Mouse (Mus musculus): ENCODE results near the gene Cntn5. TPM values are rescaled to one million over a fixed set of nuclear protein-coding genes. Genes with fewer than 3 reads are reported as not detected.

The Cntn5 gene
- total RNA-seq, 2 experiments from 2014 or later, result 22.0 to 22.9 TPM

DNA sequence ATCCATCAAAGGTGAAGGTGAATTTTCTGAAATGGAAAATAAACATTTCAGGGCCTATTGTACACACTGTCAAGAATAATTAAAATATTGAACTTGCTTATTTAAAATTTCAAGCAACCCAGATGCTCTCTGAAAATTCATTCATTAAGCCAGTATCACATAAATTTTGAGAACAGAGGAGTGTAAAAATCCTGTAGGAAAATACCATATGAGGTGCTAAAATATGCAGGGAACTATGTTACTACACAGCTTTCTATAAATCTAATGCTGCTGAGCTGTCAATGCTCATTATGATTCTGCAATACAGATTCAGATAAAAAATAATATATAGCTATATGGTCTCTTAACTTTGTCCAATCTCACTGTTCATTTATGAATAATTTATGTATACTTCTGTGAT is 1134.9 kb downstream of the Cntn5 start:
- no peak for DNase-seq (ENCODE audit: low spot score in 2 of 2)

DNA sequence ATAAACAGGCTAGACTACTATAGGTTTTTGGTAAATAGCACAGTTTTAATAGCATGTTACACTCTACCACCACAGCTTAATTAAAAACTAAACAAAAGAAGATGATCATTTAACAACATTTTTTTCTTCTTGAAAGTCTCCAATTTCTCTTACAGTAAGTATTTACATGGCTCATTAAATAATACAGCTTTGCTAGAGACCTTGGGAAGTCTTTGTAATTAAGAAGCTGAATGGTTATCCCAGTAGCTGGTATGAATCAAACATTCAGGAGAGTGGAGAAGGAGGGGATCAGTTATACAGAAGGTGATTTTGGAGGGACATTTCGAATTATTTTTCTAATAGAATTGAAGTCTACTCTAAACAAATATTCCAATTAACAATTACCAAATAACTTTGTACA is 1186.4 kb downstream of the Cntn5 start:
- no peak for DNase-seq (ENCODE audit: low spot score in 2 of 2)

DNA sequence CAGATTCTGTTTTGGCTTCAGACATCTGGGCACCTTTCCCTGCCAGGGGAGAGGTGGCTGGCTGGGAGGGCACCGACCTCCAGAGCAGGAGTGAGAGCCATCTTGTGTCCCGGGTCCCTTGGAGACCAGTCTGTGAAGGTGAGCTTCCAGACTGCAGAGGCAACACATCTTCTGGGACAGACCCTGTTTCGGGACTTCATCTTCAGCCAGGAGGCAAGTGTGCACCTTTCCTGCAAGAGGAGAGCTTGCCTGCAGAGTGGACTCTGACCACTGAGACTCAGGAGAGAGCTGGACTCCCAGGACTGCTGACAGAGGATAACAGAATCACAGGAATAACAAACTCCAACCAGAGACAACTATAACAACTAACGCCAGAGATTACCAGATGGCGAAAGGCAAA is 1195.9 kb downstream of the Cntn5 start:
- DNase-seq (ENCODE audit: low spot score in 2 of 2), result no peak

DNA sequence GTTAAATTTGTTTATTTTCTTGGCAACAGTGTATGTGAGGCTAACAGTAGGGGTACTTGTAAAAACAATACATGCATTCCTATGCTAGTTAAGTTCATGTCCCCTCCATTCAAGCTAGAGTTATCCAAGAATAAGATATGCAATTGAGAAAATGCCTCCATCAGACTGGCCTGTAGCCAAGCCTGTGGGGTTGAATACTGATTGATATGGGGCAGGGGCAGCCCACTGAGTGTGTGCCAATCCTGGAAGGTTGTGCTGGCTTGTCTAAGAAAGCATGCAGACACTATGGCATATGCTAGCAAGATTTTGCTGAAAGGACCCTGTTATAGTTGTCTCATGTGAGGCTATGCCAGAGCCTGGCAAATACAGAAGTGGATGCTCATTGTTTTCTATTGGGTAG is 1196.8 kb downstream of the Cntn5 start:
- DNase-seq (ENCODE audit: low spot score in 2 of 2), result no peak

DNA sequence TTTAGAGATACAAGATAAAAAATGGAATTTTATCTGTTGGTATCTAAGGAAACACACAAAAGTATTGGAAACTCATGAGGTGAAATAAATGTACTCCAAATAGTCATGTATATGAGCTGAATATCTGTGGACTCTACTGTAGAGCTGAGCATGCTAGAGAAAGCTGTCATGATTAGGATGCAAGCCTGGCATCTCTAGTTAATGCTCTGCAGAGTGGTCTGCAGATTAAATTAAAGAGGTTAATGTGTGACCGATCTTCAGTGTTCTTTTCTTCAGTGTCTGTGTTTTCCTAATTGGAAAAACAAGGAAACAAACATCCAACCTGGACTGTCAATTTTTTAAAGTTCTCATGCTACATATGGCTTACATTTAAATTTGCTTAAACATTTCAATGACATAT is 1199.4 kb downstream of the Cntn5 start:
- DNase-seq (ENCODE audit: low spot score in 2 of 2), result no peak

DNA sequence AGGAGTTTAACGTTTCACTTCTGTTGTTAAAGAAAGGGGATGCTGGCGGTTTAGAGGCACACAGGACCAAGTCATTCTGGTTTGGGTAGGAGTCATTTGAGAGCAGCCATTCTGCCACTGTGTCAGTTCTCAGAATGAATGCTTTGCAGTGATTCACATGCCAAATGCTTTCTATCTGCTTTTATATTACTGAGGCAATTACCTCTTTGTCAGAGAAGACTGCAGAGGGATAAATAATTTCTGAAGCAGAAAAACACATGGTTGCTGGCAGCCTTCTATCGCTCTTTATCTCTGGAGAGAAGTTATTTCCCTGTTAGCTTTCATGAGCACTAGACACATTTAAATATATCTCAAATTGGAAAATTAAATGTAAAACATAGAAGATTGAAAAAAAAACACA is 1207.9 kb downstream of the Cntn5 start:
- no peak for DNase-seq (ENCODE audit: low spot score in 2 of 2)

DNA sequence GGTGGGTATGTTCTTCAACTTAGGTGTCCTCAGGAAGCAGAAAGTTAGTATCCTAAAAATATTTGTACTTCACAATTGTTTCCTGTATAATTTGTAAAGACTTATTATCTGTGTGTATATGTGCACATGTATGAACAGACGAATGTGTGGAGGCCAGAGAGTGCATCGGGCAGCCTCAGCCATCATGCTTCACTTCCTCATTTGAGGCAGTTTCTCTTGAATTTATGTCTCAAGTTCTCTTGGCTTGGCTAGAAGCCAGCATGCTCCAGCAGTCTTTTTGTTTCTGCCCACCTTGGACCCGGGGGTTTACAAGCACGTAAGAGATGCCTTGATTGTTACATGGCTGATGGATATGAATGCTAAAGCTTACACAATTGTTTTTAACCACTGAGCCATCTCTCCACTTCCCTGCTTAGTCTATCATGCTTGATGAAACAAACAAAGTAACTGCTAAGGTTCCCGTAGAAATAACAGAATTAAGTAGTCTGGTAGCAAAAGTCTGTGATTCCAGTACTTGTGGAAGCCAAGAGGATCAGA is 1222.2 kb downstream of the Cntn5 start:
- no peak for DNase-seq (ENCODE audit: low spot score in 2 of 2)

DNA sequence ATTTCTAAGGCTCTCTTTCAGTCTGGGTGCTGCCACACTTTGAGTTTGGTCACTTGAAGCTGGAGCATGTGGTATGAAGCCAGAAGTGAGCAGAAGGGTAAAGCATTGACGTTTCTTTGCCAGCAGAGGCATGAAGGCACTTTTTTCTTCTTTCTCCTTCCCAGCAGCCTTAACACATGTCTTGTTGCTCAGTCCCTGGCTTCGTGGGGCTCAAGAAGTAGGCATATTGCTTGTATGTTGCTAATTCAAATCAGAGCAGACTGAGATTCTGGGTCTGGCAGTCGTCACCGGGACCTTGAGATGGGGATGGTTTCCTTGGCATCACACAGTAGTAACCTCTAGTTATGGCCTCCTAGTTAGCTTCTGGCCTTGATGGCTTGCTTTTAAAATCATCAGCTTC is 1228.5 kb downstream of the Cntn5 start:
- no peak for DNase-seq (ENCODE audit: low spot score in 2 of 2)

DNA sequence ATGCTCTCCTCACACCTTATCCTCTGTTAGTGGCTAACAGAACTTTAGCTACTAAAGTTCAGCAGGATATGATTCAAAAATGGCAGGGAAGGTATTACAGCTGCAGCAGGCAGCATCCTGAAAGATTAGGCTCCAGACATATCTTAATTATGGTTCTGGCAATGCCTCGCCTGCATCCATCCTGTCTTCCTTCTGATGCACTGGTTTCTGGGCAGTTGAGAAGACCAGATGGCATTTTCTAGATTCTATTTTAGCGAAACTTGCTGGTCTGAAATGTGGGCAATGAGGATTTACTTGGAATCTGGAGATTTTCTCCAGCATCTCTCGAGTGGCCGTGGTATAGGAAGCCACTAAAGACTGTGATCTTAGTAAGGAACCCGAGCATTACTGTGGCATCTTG is 1230.0 kb downstream of the Cntn5 start:
- DNase-seq (ENCODE audit: low spot score in 2 of 2), result peak; percentile 1 to 14

DNA sequence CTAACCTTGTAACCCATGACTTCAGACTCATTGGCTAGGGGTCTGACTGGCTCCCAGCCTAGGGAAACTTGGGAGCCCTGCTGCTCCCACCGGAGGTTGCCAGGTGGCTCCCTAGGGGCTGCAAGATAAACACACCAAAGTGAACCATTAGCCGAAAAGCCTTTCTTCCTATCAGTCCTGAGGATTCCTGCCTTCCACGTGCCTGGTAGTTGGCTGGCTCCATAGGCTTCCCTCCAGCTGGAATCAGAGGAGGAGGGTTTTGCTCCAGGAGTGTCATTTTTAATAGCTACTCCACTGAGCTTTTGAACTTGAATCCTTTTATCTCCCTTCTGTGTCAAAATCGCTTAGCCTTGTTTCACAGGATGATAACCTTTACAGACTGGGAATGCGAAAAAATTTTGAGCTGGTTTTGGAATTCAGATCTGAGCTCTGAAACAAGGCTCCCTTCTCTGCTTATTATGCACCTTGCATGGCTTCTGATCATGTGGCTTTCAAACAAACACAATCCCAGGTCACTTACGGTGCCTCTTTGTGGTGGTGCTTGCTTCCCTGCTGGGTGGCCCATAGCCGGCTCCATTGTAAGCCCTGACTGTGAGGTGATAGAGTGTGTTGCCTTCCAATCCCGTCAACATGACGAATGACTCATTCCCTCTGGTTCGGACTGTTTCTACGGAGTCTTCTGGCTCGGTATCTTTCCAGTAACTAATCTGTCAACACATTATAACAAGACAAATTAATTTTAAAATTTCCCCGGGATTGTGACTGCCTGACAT is 1231.1 kb downstream of the Cntn5 start:
- no peak for DNase-seq (ENCODE audit: low spot score in 2 of 2)

DNA sequence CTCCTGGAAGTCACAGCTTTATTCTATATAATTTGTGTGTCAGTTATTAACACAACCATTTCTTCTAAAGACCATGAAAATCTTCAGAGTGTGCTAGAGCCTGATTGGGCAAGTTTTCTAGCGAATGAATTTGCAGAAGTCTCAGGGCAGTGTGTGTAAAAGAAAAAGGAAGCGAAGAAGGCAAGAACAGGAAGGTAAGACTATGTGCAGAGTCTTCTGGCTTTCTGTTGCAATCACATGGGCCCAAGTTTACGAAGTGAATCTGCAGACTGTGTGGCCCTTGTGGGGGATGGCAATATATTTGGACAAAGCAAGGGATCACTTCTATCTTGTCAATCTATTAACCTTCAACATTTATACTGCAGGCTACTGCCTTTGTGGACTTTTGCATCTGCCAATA is 1251.1 kb downstream of the Cntn5 start:
- no peak for DNase-seq (ENCODE audit: low spot score in 2 of 2)

DNA sequence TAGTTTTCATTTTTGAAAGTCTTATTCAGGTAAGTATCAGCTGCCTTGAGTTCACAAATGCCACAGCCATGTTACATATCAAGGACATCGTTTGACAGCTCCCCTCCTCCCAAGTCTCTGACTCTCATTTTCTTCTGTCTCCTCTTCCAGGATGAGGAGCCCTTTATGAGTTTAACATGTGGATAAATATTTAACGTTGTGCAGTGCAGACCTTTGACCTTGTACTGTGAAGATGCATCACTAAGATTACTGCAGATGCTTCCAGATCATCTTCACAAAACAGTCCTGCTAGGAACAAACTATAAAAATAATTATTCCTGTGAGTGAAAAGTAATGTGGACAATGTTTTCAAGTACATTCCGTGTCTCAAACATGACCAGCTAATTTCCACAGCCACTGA is 1257.2 kb downstream of the Cntn5 start:
- DNase-seq (ENCODE audit: low spot score in 2 of 2), result no peak

DNA sequence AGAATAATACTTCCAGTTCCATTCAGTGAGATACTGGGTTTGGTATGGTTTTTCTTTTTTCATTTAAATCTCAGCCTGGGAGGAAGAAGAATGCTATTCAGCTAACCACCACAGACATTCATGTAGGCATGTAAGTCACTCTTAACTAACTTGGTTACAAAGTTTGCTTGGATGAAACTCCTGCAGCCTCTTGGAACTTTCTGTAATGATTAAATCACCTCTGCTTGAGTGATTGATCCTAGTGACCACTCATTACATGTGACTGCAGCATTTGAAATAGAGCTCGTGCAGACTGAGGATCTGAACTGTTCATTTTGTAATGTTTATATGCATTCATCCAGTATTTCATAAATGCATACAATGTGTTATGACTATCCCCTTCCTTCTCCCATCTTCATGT is 1258.3 kb downstream of the Cntn5 start:
- DNase-seq (ENCODE audit: low spot score in 2 of 2), result no peak

Small RNAs within 50 kb of the gene (microRNA-seq; reads per million reads assigned to microRNA genes)
- gene Gm24496 (0 reads per million in 2 experiments), gene Gm25086 (0 reads per million in 2 experiments), gene Gm26195 (0 reads per million in 2 experiments), gene Mir6237 (0 reads per million in 2 experiments)
